Mouse (Mus musculus): ENCODE data around the gene Sun1.

Gene Sun1

GRCm38 (mm10) chr5:139248846-139249245 lies 48.4 kb downstream of the Sun1 start:
- intact Hi-C loops (cut with DNase I), result no loop called here

- intact Hi-C loops (cut with DNase I), result no loop called here
These were observed 50.8 kb downstream of the Sun1 start for GRCm38 (mm10) chr5:139251279-139251678.

GRCm38 (mm10) chr5:139251736-139252080 lies 51.3 kb downstream of the Sun1 start:
- intact Hi-C loops (cut with DNase I), result no loop called here

GRCm38 (mm10) chr5:139252081-139252909 lies 51.9 kb downstream of the Sun1 start, which contains the start of gene Get4:
TSS of gene Get4 (plus strand) at chr5:139252324.
- intact Hi-C loops (cut with DNase I), result no loop called here

- intact Hi-C loops (cut with DNase I), result no loop called here
These were observed 52.4 kb downstream of the Sun1 start for GRCm38 (mm10) chr5:139252910-139253245.

- intact Hi-C loops (cut with DNase I), result no loop called here
These were observed 52.9 kb downstream of the Sun1 start for GRCm38 (mm10) chr5:139253301-139253741.

- intact Hi-C loops (cut with DNase I), result no loop called here
These were observed 54.5 kb downstream of the Sun1 start for GRCm38 (mm10) chr5:139254938-139255337.

GRCm38 (mm10) chr5:139255777-139256176 lies 55.3 kb downstream of the Sun1 start:
- intact Hi-C loops (cut with DNase I), result no loop called here

GRCm38 (mm10) chr5:139256211-139256765 lies 55.9 kb downstream of the Sun1 start:
- intact Hi-C loops (cut with DNase I), result no loop called here

- intact Hi-C loops (cut with DNase I), result no loop called here
These were observed 56.8 kb downstream of the Sun1 start for GRCm38 (mm10) chr5:139257265-139257664.

- intact Hi-C loops (cut with DNase I), result no loop called here
These were observed 57.4 kb downstream of the Sun1 start for GRCm38 (mm10) chr5:139257818-139258217.

GRCm38 (mm10) chr5:139258371-139259035 lies 58.1 kb downstream of the Sun1 start:
- intact Hi-C loops (cut with DNase I), result no loop called here

GRCm38 (mm10) chr5:139259853-139260252 lies 59.4 kb downstream of the Sun1 start:
- intact Hi-C loops (cut with DNase I), result no loop called here

GRCm38 (mm10) chr5:139261403-139261802 lies 61.0 kb downstream of the Sun1 start:
- intact Hi-C loops (cut with DNase I), result no loop called here

- intact Hi-C loops (cut with DNase I), result no loop called here
These were observed 67.2 kb downstream of the Sun1 start for GRCm38 (mm10) chr5:139267661-139268060.

GRCm38 (mm10) chr5:139270806-139271521 lies 70.5 kb downstream of the Sun1 start:
- intact Hi-C loops (cut with DNase I), result no loop called here

GRCm38 (mm10) chr5:139271994-139272554 lies 71.6 kb downstream of the Sun1 start:
- intact Hi-C loops (cut with DNase I), result no loop called here

- intact Hi-C loops (cut with DNase I), result no loop called here
These were observed 76.8 kb downstream of the Sun1 start for GRCm38 (mm10) chr5:139277287-139277686.

GRCm38 (mm10) chr5:139281373-139282112 lies 81.1 kb downstream of the Sun1 start:
- intact Hi-C loops (cut with DNase I), result loop anchor here (1.0 kb wide), 1 partner anchor 44 kb away; the partner anchor contains the start of gene Adap1

GRCm38 (mm10) chr5:139282191-139282590 lies 81.8 kb downstream of the Sun1 start:
- intact Hi-C loops (cut with DNase I), result loop anchor here (1.0 kb wide), 1 partner anchor 43 kb away; the partner anchor contains the start of gene Adap1
